In the genomic region with DNA sequence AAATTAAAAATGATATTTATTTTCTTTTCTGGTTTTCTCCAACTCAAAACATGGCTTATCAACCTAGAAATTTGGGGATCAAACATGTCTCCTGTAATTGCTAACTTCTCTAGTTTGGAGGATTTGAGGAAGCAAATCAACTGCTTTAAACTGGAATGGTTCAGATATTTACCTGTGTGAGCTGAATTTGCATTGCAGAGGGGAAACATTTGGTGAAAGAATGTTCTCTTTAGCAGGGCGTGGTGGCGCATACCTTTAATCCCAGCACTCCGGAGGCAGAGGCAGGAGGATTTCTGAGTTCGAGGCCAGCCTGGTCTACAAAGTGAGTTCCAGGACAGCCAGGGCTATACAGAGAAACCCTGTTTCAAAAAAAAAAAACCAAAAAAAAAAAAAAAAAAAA, we compare ENCODE assay signal across 6 mouse cellular contexts.
DNase-seq lines count a peak whose midpoint lies in the region; ATAC-seq lines count a peak whose summit lies in the region.
"Not testable (repeated sequence)": the region's sequence is repeated elsewhere in the genome, so short reads cannot be mapped to it uniquely, and the experiment has no call there.

No protein-coding gene starts in this region.

- H3K36me3 ChIP-seq in heart, embryonic 13.5 days; midbrain, embryonic 11.5 days (ENCODE audit: control insufficient read depth, insufficient read depth, low read length): not testable (repeated sequence)

- not testable (repeated sequence) for H3K4me2 ChIP-seq in heart, embryonic 13.5 days; midbrain, embryonic 11.5 days

- DNase-seq in ES-CJ7 (ENCODE audit: low read depth, low spot score) (peak; percentile 85), R1 (ENCODE audit: low read depth, low spot score) (peak; percentile 73), ZHBTc4 (ENCODE audit: low read depth, low spot score) (peak; percentile 64)
- peak; percentile 39 for DNase-seq in heart, adult 11 months
- DNase-seq in midbrain, embryonic 11.5 days (ENCODE audit: low spot score, missing footprints), result peak; percentile 57

- not testable (repeated sequence) for H3K27me3 ChIP-seq in heart, embryonic 13.5 days (replicated peaks); midbrain, embryonic 11.5 days (ENCODE audit: control insufficient read depth, insufficient read depth, low read length)

- H3K9ac ChIP-seq in heart, embryonic 13.5 days; midbrain, embryonic 11.5 days (ENCODE audit: low read length): not testable (repeated sequence)

- ATAC-seq in heart, embryonic 13.5 days (ENCODE audit: extremely low read depth, insufficient number of reproducible peaks, low FRiP score, low TSS enrichment); midbrain, embryonic 11.5 days (ENCODE audit: low FRiP score): not testable (repeated sequence)

- not testable (repeated sequence) for H3K9me3 ChIP-seq in heart, embryonic 13.5 days; midbrain, embryonic 11.5 days (ENCODE audit: control insufficient read depth, low read length)

- 0 out of 2 replicates have a peak overlapping the region, but pooled peaks have one; percentile 24 for H3K27ac ChIP-seq in heart, embryonic 13.5 days (replicated peaks)
- H3K27ac ChIP-seq in midbrain, embryonic 11.5 days (ENCODE audit: low read depth, low read length), result not testable (repeated sequence)

- not testable (repeated sequence) for H3K4me3 ChIP-seq in heart, embryonic 13.5 days; midbrain, embryonic 11.5 days (ENCODE audit: low read depth, low read length)

- peaks cover 55% of the 10 kb centered on the region for H3K4me1 ChIP-seq in heart, embryonic 13.5 days
- not testable (repeated sequence) for H3K4me1 ChIP-seq in midbrain, embryonic 11.5 days (ENCODE audit: control insufficient read depth, insufficient read depth, low read length)

- WGBS in heart, embryonic 13.5 days, result 80% methylated on average over 4 of the region's 4 CpGs
- WGBS in midbrain, embryonic 11.5 days, result 93% methylated on average over 4 of the region's 4 CpGs
